Mouse (Mus musculus) midbrain, embryonic 16.5 days (tissue): ENCODE measurements at regions not wholly inside any gene's neighbourhood (a gene's known extent, or its start where the extent isn't known, plus 50 kb on each side); places are given as distances from the start of the nearest gene placed in this dataset.

Experiments used
- ATAC-seq: fragments of 200-750 bp; cut with Nextera tagmentation; 2 replicates; pipeline ENCODE4 v1.8.0; 2017; ENCODE audit warnings: moderate TSS enrichment
- H3K27ac ChIP-seq: fragments of 300-500 bp; sonication (generic); 2 replicates; pipeline ENCODE4 v1.5.1; 2014; ENCODE audit warnings: mild to moderate bottlenecking, low read length, mixed read lengths
- H3K27me3 ChIP-seq: fragments of 300-500 bp; sonication (generic); 2 replicates; pipeline ENCODE4 v1.6.1; 2014; ENCODE audit warnings: low read depth, low read length, mixed read lengths; ENCODE audit not compliant: control insufficient read depth, insufficient read depth
- H3K36me3 ChIP-seq: fragments of 300-500 bp; sonication (generic); 2 replicates; pipeline ENCODE4 v1.6.1; 2014; ENCODE audit warnings: mild to moderate bottlenecking, low read length, moderate library complexity, mixed read lengths; ENCODE audit not compliant: control insufficient read depth, insufficient read depth
- H3K4me1 ChIP-seq: fragments of 300-500 bp; sonication (generic); 2 replicates; pipeline ENCODE4 v1.6.1; 2014; ENCODE audit warnings: mild to moderate bottlenecking, low read length, mixed read lengths; ENCODE audit not compliant: control insufficient read depth, insufficient read depth
- H3K4me2 ChIP-seq: fragments of 300-500 bp; sonication (generic); 2 replicates; pipeline ENCODE4 v1.6.1; 2014; ENCODE audit warnings: mild to moderate bottlenecking, low read length, mixed read lengths
- H3K4me3 ChIP-seq: fragments of 300-500 bp; sonication (generic); 2 replicates; pipeline ENCODE4 v1.5.1; 2014; ENCODE audit warnings: low read depth, mild to moderate bottlenecking, low read length, moderate library complexity, mixed read lengths
- H3K9ac ChIP-seq: fragments of 300-500 bp; sonication (generic); 2 replicates; pipeline ENCODE4 v1.6.1; 2014; ENCODE audit warnings: low read depth, low read length, mixed read lengths
- H3K9me3 ChIP-seq: fragments of 300-500 bp; sonication (generic); replicated peaks from 2 replicates; pipeline ENCODE4 v1.6.1; 2014; ENCODE audit warnings: mild to moderate bottlenecking, low read length, mixed read lengths; ENCODE audit not compliant: control insufficient read depth, poor library complexity, severe bottlenecking
- WGBS: fragments of 180-500 bp; shearing (Covaris S2); extraction: QIAGEN DNeasy Blood & Tissue Kit; methylation state at CpG from one replicate; pipeline ENCODE4 v1.1.7; 2014; 5-methylcytosine and 5-hydroxymethylcytosine counted together

DNA sequence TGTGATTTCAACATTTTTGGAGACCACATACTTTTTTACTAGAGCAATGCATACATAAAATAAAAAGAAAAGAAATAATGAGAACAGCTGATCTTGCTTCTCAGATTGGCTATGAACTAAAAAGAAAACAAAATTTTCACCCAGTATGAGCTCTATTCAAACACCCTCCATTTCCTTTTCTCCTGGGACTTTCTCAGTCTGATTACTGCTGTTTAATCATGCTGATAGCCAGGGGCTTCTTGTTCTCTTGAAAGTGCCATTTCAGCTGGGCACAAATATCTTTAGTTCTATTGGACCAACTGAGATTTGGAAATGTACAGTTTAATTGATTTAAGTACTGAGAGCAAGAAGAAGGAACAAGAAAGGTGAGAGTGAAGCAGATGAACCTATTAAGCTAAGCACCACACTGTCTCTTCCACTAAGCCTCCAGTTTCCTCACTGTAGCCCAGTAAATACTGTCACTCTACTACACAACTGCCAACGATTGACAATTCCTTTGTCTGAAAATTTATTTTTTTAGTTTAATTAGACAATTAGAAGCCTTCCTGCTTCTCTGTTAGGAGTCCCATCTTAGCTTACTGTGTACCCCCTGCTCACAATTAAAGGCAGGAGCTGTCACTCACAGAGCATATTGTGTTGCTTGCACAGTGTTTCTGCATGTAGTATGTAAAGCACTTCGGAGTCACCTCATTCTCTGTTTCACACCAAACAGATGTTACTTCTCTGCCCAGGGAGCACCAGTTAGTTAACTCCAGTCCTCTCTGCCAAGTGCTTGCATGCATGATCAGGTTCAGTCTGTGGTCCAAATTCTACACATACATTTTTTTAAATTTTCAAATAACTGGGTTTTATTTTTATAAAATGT is 650.6 kb upstream of the Cntnap2 start:
- ATAC-seq: peak; percentile 21; the same call in 1 of the 2 replicates
- Histone ChIP-seq H3K9ac (no peak overlapping the region), H3K4me2 (no peak overlapping the region)

More for the DNA sequence above, 650.6 kb upstream of the Cntnap2 start:
- H3K9me3 ChIP-seq: no peaks in the 10 kb centered on the region
- no peak overlapping the region for H3K4me3 ChIP-seq
- no peak overlapping the region for H3K27ac ChIP-seq
- H3K36me3 ChIP-seq: no peaks in the 10 kb centered on the region
- no peaks in the 10 kb centered on the region for H3K27me3 ChIP-seq
- 71% methylated on average over 2 of the region's 2 CpGs for WGBS
- H3K4me1 ChIP-seq: 0 out of 2 replicates have a peak, but pooled peaks cover 3% of the 10 kb centered on the region
